Mouse (Mus musculus) kidney, embryonic 16.5 days (tissue): Measurements from ENCODE around the gene Dpy19l1. TPM values are rescaled to one million over a fixed set of nuclear protein-coding genes. Genes with fewer than 3 reads are reported as not detected.

Experiments used
- ATAC-seq: fragments of 200-750 bp; cut with Nextera tagmentation; 2 replicates; pipeline ENCODE4 v1.8.0; 2017; ENCODE audit warnings: moderate TSS enrichment; ENCODE audit not compliant: low FRiP score, low TSS enrichment
- H3K27ac ChIP-seq: fragments of 300-500 bp; sonication (generic); 2 replicates; pipeline ENCODE4 v1.5.1; 2014; ENCODE audit warnings: low read length
- H3K27me3 ChIP-seq: fragments of 300-500 bp; sonication (generic); 2 replicates; pipeline ENCODE4 v1.6.1; 2014; ENCODE audit warnings: low read length, control low read depth, mixed read lengths; ENCODE audit not compliant: insufficient read depth
- H3K36me3 ChIP-seq: fragments of 300-500 bp; sonication (generic); 2 replicates; pipeline ENCODE4 v1.6.1; 2014; ENCODE audit warnings: low read length, control low read depth, mixed read lengths; ENCODE audit not compliant: insufficient read depth
- H3K4me1 ChIP-seq: fragments of 300-500 bp; sonication (generic); 2 replicates; pipeline ENCODE4 v1.6.1; 2014; ENCODE audit warnings: low read length, control low read depth, mixed read lengths; ENCODE audit not compliant: insufficient read depth
- H3K4me2 ChIP-seq: fragments of 300-500 bp; sonication (generic); replicated peaks from 2 replicates; pipeline ENCODE4 v1.6.1; 2014; ENCODE audit warnings: low read depth, low read length
- H3K4me3 ChIP-seq: fragments of 300-500 bp; sonication (generic); 2 replicates; pipeline ENCODE4 v1.5.1; 2014; ENCODE audit warnings: mild to moderate bottlenecking, low read length
- H3K9ac ChIP-seq: fragments of 300-500 bp; sonication (generic); replicated peaks from 2 replicates; pipeline ENCODE4 v1.6.1; 2014; ENCODE audit warnings: low read length
- H3K9me3 ChIP-seq: fragments of 300-500 bp; sonication (generic); 2 replicates; pipeline ENCODE4 v1.6.1; 2016; ENCODE audit warnings: low read length, control low read depth
- WGBS: fragments of 180-500 bp; shearing (Covaris S2); extraction: QIAGEN DNeasy Blood & Tissue Kit; methylation state at CpG from one replicate; pipeline ENCODE4 v1.1.7; 2014; 5-methylcytosine and 5-hydroxymethylcytosine counted together
- polyA plus RNA-seq: library from polyadenylated mRNA; unstranded; fragments of >200 nt; fragmentation: Nextera tagmentation; extraction: Ambion mirVana; gene quantifications from 2 replicates; pipeline ENCODE4 v1.2.1, GENCODE M21; 2015

Dpy19l1 gene
- polyA plus RNA-seq, 1 experiment from 2014 or later: 8.1 TPM

DNA sequence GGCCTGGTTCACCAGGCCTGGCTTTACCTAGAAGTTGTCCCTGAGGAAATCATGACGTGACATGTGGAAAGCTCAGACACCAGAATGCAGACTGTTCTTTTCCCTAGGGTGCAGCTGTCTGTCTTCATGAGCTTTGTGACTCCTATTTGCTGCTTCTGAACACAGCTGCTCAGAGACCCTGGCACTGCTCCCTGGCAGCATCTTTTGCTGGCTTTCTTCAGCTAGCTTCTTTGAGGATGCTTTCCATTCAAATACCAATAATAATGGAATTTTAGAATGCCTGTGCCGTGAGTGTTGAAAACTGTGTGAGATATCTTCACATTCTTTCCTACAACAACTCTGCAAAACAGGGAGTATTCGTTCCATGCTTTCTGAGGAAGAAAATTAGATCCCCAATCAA is 108.8 kb downstream of the Dpy19l1 start:
- Histone ChIP-seq H3K27me3 (no peaks in the 10 kb centered on the region), H3K9ac (no peak overlapping the region), H3K4me3 (no peak overlapping the region), H3K36me3 (no peaks in the 10 kb centered on the region), H3K4me2 (no peak overlapping the region), H3K9me3 (0 out of 2 replicates have a peak, but pooled peaks cover 3% of the 10 kb centered on the region), H3K27ac (no peak overlapping the region), H3K4me1 (no peaks in the 10 kb centered on the region)
- 78% methylated on average over 3 of the region's 3 CpGs for WGBS
- ATAC-seq: no peak

DNA sequence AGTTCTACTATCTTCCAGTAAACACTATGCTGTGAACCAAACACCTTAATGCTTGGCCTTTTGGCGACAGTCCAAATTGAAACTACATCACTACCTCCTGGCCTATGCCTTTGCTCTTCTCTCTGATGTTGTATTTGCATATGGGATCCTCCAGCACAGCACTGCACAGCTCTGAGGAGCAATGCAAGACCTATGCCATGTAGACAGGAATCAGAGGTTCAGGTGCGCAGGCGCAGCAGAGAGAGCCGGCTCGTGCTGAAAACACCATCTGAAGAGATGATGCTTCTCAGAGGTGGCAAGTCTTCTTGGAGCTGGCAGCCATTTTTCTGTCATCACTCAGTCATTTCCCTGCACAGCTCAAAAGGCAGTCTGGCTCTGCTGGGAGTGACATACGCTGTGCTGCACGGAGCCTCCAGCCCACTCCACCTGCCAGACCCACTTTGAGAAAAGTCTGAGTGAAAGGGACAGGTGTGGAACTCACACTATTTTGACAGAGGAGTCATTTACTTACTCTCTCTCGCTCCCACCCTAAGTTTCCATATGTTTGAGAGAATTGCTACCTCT is 112.1 kb downstream of the Dpy19l1 start:
- H3K4me1 ChIP-seq: no peaks in the 10 kb centered on the region
- no peak overlapping the region for H3K27ac ChIP-seq
- no peaks in the 10 kb centered on the region for H3K9me3 ChIP-seq
- no peak for ATAC-seq
- H3K4me2 ChIP-seq: no peak overlapping the region
- H3K4me3 ChIP-seq: no peak overlapping the region
- H3K9ac ChIP-seq: no peak overlapping the region
- H3K36me3 ChIP-seq: no peaks in the 10 kb centered on the region
- no peaks in the 10 kb centered on the region for H3K27me3 ChIP-seq
- 89% methylated on average over 8 of the region's 8 CpGs for WGBS

DNA sequence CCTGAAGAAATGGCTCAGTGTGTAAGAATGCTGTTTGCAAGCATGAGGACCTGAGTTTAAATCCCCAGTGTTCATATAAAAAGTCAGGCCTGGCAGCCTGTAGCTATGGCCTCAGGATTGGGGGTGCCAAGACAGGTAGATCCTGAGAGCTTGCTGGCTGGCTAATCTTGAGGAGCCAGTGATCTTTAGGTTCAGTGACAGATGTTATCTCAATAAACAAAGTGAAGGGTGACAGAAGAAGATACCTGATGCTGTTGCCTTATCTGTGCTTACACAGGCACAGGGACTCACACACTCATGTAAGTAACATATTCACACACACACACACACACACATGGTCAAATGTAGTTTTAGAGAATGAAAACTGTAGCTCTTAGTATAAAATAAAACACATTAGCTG is 115.7 kb downstream of the Dpy19l1 start:
- Histone ChIP-seq H3K4me2 (no peak overlapping the region), H3K9me3 (no peaks in the 10 kb centered on the region), H3K9ac (no peak overlapping the region), H3K4me1 (no peaks in the 10 kb centered on the region), H3K36me3 (no peaks in the 10 kb centered on the region), H3K27me3 (no peaks in the 10 kb centered on the region), H3K4me3 (no peak overlapping the region), H3K27ac (no peak overlapping the region)
- no peak for ATAC-seq

DNA sequence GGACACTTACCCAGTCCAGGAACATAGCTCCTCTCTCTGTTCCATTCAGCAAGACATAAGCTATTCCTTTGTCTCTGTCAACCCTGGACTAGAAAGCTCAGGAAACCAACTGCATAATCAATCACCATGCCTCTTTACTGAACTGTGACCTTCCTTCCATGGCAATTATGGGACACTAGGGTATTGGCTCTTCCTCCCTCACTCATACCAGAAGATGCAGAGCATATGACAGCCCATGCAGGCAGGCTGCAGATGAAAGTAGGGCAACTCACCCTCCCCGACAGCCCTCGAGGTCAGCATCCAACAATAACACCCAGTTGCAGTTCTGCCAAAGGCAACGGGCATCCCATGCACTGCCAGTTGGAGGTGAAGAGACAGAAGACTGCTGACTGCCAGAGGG is 123.6 kb downstream of the Dpy19l1 start:
- H3K4me3 ChIP-seq: no peak overlapping the region
- no peaks in the 10 kb centered on the region for H3K36me3 ChIP-seq

DNA sequence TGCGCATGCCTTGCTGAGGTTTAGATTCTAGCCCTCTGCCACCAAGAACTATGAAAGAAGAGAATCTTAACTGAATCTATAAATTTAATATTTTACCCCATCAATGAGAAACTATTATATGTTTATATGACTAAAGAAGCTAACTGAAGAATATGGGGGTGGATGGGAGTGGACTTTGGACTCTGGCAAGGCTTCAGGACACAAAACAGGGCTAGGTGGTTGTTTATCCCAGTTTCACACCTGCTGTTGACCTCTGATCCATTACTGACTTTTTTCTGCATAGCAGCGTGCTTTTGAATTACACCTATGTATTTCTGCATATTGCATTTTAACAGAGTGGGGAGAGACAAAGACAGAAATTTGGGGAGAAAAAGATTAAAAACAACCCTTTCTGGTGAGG is 124.1 kb downstream of the Dpy19l1 start:
- Histone ChIP-seq H3K4me2 (no peak overlapping the region), H3K4me3 (no peak overlapping the region), H3K27ac (no peak overlapping the region), H3K27me3 (no peaks in the 10 kb centered on the region), H3K9ac (no peak overlapping the region), H3K4me1 (no peaks in the 10 kb centered on the region), H3K36me3 (no peaks in the 10 kb centered on the region), H3K9me3 (no peaks in the 10 kb centered on the region)
- 82% methylated on average over 2 of the region's 2 CpGs for WGBS
- no peak for ATAC-seq

More for the DNA sequence above, 123.6 kb downstream of the Dpy19l1 start:
- ATAC-seq: no peak
- H3K27ac ChIP-seq: no peak overlapping the region
- H3K4me1 ChIP-seq: no peaks in the 10 kb centered on the region
- no peaks in the 10 kb centered on the region for H3K27me3 ChIP-seq
- no peak overlapping the region for H3K4me2 ChIP-seq
- H3K9me3 ChIP-seq: no peaks in the 10 kb centered on the region
- no peak overlapping the region for H3K9ac ChIP-seq
- WGBS: 65% methylated on average over 3 of the region's 3 CpGs

Other genes starting within 250 kb of the Dpy19l1 start
- gene Cypt4, start 122.1 kb upstream of the Dpy19l1 start, polyA plus RNA-seq: not detected in 2 replicates
- not detected in 2 replicates for gene Dpy19l2, start 193.2 kb upstream of the Dpy19l1 start, polyA plus RNA-seq